Mouse (Mus musculus) MEL (cell line): Measurements from ENCODE around the gene Chadl.

ENCODE experiments used
- CHD2 ChIP-seq: IDR thresholded peaks from 2 replicates; pipeline ENCODE4 v1.6.1; 2011; ENCODE audit warnings: low read length, improper control_type of control experiment
- CTCF ChIP-seq, 3 experiments: IDR thresholded peaks in 2 of 3; conservative IDR thresholded peaks in 1 of 3; 2 replicates each; pipeline ENCODE4 v1.5.1; 2011 to 2012; ENCODE audit warnings: low read length in 3 of 3, low read depth in 2 of 3, mild to moderate bottlenecking in 2 of 3, improper control_type of control experiment in 1 of 3, inconsistent platforms in 1 of 3, mixed read lengths in 1 of 3, moderate library complexity in 1 of 3; ENCODE audit not compliant: control insufficient read depth in 1 of 3, insufficient read depth in 1 of 3, poor library complexity in 1 of 3, severe bottlenecking in 1 of 3
- ELF1 ChIP-seq: IDR thresholded peaks from 2 replicates; pipeline ENCODE4 v1.6.1; 2014; ENCODE audit warnings: low read depth, mild to moderate bottlenecking, inconsistent platforms, low read length, improper control_type of control experiment, moderate library complexity
- EP300 ChIP-seq, 2 experiments: IDR thresholded peaks; 2 replicates each; pipeline ENCODE4 v1.6.1; 2011; ENCODE audit warnings: improper control_type of control experiment in 2 of 2, low read length in 2 of 2, low read depth in 1 of 2, mild to moderate bottlenecking in 1 of 2
- GATA1 ChIP-seq: IDR thresholded peaks from 2 replicates; pipeline ENCODE4 v1.6.1; 2011; ENCODE audit warnings: low read depth, low read length, improper control_type of control experiment
- HCFC1 ChIP-seq: IDR thresholded peaks from 2 replicates; pipeline ENCODE4 v1.6.1; 2012; ENCODE audit warnings: low read depth, mild to moderate bottlenecking, inconsistent platforms, low read length, improper control_type of control experiment, moderate library complexity
- JUND ChIP-seq: IDR thresholded peaks from 2 replicates; pipeline ENCODE4 v1.6.1; 2011; ENCODE audit warnings: low read depth, mild to moderate bottlenecking, improper control_type of control experiment, low read length
- MYC ChIP-seq: IDR thresholded peaks from 2 replicates; pipeline ENCODE4 v1.6.1; 2011; ENCODE audit warnings: low read depth, mild to moderate bottlenecking, low read length, improper control_type of control experiment, moderate library complexity
- POLR2A ChIP-seq, 2 experiments: IDR thresholded peaks; 2 replicates each; pipeline ENCODE4 v1.6.1; 2011 to 2012; ENCODE audit warnings: low read length in 2 of 2, mild to moderate bottlenecking in 2 of 2, control low read depth in 1 of 2, improper control_type of control experiment in 1 of 2, low read depth in 1 of 2, moderate library complexity in 1 of 2; ENCODE audit not compliant: control insufficient read depth in 1 of 2, insufficient read depth in 1 of 2, poor library complexity in 1 of 2
- TCF12 ChIP-seq: IDR thresholded peaks from 2 replicates; pipeline ENCODE4 v1.6.1; 2014; ENCODE audit warnings: low read depth, mild to moderate bottlenecking, inconsistent platforms, low read length, improper control_type of control experiment, moderate library complexity
- USF1 ChIP-seq: IDR thresholded peaks from 2 replicates; pipeline ENCODE4 v1.6.1; 2014; ENCODE audit warnings: low read depth, mild to moderate bottlenecking, inconsistent platforms, low read length, improper control_type of control experiment, moderate library complexity

- TF ChIP-seq CTCF (IDR thresholded peaks at IDR 0.05 in 2 of 3, conservative IDR thresholded peaks at IDR 0.05 in 1 of 3; ENCODE audit: control insufficient read depth in 1 of 3, insufficient read depth in 1 of 3, low read depth in 2 of 3, low read length in 3 of 3, poor library complexity in 1 of 3, severe bottlenecking in 1 of 3) (no peak), ELF1 (no peak), USF1 (no peak), MYC (no peak), JUND (no peak), HCFC1 (no peak), POLR2A (IDR thresholded peaks at IDR 0.05; ENCODE audit: control insufficient read depth in 1 of 2, insufficient read depth in 1 of 2, low read depth in 1 of 2, low read length in 2 of 2, poor library complexity in 1 of 2) (no peak), EP300 (IDR thresholded peaks at IDR 0.05; ENCODE audit: low read depth in 1 of 2, low read length in 2 of 2) (no peak), GATA1 (no peak), CHD2 (no peak), TCF12 (no peak)
Measured at GRCm38 (mm10) chr15:81698532-81698931, 1.4 kb upstream of the Chadl start.
